Mouse (Mus musculus) cerebellum, postnatal 14 days (tissue): Measurements from ENCODE around the gene Urb1.

ENCODE experiments used
- DNase-seq, 2 experiments: peaks; one replicate each; pipeline ENCODE4 v3.0.0; 2021; ENCODE audit warnings: mixed read lengths in 2 of 2

The Urb1 gene

DNA sequence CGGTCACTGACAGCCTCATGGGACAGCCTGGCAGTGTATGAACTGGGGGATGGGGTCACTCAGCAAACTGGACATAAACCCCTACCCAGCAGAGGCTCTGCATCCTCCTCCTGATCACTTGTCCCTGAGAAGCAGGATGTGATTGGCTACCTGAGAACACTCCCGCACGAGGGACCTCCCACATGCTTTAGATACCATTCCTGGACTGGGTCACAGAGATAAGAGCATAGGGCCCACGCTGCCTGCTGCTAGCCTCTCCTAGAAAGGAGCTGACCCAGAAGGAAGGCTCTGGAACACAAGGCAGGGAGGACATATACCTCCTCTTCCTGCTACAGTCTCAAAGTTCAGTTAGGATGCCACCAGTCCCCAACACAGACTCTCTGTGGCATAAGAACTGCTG lies 49.7 kb downstream of the Urb1 start:
- no peak for DNase-seq

GRCm38 (mm10) chr16:90759335-90759734 lies 50.9 kb downstream of the Urb1 start:
- DNase-seq = no peak

GRCm38 (mm10) chr16:90753386-90753941 lies 56.7 kb downstream of the Urb1 start:
- no peak for DNase-seq

DNA sequence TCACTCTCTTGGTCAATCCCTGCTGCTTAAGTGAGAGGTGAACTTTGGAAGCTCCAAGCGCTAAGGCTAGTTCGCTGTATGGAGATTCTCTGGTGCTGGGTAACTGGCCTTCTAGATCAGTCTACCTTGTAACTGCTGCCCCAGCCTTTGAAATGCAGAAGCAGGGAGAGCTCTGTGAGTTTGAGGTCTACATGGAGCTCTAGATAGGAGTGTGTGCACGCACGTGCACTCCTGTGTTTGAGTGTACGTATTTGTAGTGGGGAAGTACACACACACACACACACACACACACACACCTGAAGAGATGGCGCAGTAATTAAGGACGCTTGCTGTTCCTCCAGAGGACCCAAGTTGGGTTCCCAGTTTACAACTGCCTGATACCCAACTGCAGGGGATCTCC lies 62.0 kb downstream of the Urb1 start:
- DNase-seq = no peak

GRCm38 (mm10) chr16:90747143-90747542 lies 63.1 kb downstream of the Urb1 start:
- DNase-seq = no peak

GRCm38 (mm10) chr16:90738092-90738956 lies 71.9 kb downstream of the Urb1 start, which contains the start of gene Mrap:
Gene Mrap (plus strand): TSS chr16:90738207.
- DNase-seq = no peak

GRCm38 (mm10) chr16:90736672-90737270 lies 73.4 kb downstream of the Urb1 start:
- no peak for DNase-seq

- DNase-seq = no peak
Measured at GRCm38 (mm10) chr16:90735611-90736010, 74.6 kb downstream of the Urb1 start.

GRCm38 (mm10) chr16:90727233-90728115 lies 82.7 kb downstream of the Urb1 start, which contains the start of gene Mis18a:
Gene Mis18a (minus strand): TSS chr16:90727404.
- peak; percentile 97 for DNase-seq

DNA sequence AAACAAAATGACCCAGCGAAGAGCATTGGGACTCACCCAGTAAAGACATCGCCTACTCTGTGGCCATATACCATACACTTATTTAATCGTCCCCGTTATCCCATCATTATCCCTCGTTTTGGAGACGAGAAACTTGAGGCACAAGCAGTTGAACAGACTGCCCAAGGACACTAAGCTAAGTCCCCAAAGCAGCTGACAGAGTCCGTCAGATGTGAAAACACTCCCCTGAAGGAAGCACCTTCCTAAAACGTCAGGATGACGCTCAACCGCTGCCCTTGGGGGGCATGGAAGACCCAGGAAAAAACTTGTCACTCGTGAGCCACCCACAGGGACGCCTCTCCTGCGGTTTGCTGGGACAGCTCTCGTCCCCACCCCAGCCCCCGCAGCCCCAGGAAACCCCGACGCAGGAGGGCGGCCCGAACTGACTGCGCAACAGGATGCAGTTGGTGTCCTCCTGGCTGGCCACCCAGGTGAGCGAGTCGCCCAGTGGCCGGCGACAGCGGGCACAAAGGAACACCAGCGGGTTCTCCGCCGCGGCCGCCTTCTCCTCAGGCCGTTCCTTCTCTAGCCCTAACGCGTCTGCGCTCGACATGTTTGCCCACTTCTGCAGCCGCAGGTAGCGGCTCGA lies 83.5 kb downstream of the Urb1 start:
- DNase-seq = no peak

- no peak for DNase-seq
Measured at GRCm38 (mm10) chr16:90724051-90724450, 86.2 kb downstream of the Urb1 start.

DNA sequence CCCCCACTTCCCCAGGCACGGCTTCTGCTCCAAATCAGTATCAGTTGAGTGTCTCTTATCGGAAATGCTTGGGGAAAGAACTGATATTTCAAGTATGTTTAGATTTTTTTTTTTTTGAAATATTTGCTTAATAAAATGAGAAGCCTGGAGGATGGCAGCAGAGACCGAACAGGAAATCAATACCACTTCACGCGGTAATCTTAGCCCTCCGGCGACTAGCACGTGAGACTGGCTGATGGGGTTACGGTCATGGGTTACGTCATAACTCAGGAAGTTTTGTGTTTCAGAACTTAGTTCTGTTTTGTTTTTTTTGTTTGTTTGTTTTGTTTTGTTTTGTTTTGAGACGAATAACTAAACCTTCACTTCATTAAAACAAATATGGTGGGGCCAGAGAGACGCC lies 99.9 kb downstream of the Urb1 start:
- no peak for DNase-seq

DNA sequence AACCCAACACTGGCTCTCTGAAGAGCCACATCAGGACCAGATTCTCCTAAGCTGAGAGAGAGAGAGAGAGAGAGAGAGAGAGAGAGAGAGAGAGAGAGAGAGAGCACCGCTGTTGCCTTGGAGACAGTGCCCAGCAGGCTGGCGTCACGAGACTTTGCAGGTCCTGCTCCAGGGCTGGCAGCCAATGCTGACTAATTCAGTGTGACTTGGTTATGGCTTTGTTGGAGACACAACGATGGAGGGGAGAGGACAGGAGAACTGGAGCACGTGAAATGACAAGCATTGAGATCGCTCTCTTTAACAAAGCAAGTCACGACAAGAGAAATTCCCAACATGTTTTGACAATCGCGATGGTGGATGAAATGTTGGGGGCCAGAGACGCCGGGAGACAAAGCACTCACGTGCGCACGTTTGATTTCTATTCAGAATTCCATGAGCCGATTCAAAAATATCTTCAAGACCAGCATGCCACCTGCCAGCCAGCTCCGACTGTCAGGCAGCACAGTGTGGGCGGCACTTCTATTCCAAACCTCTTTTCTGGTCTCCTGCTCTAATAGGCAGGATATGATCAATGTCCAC lies 100.4 kb downstream of the Urb1 start:
- peak; percentile 93 to 94 for DNase-seq

GRCm38 (mm10) chr16:90706279-90706678 lies 103.9 kb downstream of the Urb1 start:
- no peak for DNase-seq

GRCm38 (mm10) chr16:90704161-90704825 lies 105.9 kb downstream of the Urb1 start:
- no peak for DNase-seq

- DNase-seq = no peak
Measured at GRCm38 (mm10) chr16:90703646-90704045, 106.6 kb downstream of the Urb1 start.

- no peak for DNase-seq
Measured at GRCm38 (mm10) chr16:90701541-90701940, 108.7 kb downstream of the Urb1 start.
